Mouse (Mus musculus) myocyte (in vitro differentiated cells): ENCODE data around the gene Abhd14a. TPM values are rescaled to one million over a fixed set of nuclear protein-coding genes. Genes with fewer than 3 reads are reported as not detected.

Experiments used
- H3K27me3 ChIP-seq: one replicate; pipeline ENCODE4 v1.6.1; 2011; ENCODE audit not compliant: control insufficient read depth, insufficient read depth, insufficient read length
- H3K36me3 ChIP-seq: one replicate; pipeline ENCODE4 v1.6.1; 2011; ENCODE audit not compliant: control insufficient read depth, insufficient read depth
- H3K4me2 ChIP-seq: one replicate; pipeline ENCODE4 v1.6.1; 2011; ENCODE audit warnings: low read depth, control low read depth
- H3K4me3 ChIP-seq: one replicate; pipeline ENCODE4 v1.5.1; 2011; ENCODE audit warnings: mild to moderate bottlenecking, control low read depth, moderate library complexity
- H3K79me2 ChIP-seq: one replicate; pipeline ENCODE4 v1.6.1; 2011; ENCODE audit not compliant: control insufficient read depth, insufficient read depth
- H3ac ChIP-seq: one replicate; pipeline ENCODE4 v1.6.1; 2011; ENCODE audit not compliant: control insufficient read depth, insufficient read length
- CEBPB ChIP-seq: IDR thresholded peaks from 2 replicates; pipeline ENCODE4 v1.6.1; 2011; ENCODE audit warnings: mild to moderate bottlenecking, moderate library complexity; ENCODE audit not compliant: poor library complexity, insufficient read depth, severe bottlenecking
- E2F4 ChIP-seq: IDR thresholded peaks from one replicate; pipeline ENCODE4 v1.6.1; 2011; ENCODE audit warnings: mild to moderate bottlenecking, control low read depth, moderate library complexity; ENCODE audit not compliant: insufficient read depth
- MAX ChIP-seq: IDR thresholded peaks from one replicate; pipeline ENCODE4 v1.6.1; 2011; ENCODE audit warnings: low read depth, mild to moderate bottlenecking, control low read depth
- MYOD1 ChIP-seq, 3 experiments: IDR thresholded peaks; one replicate each; pipeline ENCODE4 v1.6.1; 2011; ENCODE audit warnings: control low read depth in 2 of 3, low read depth in 2 of 3, mild to moderate bottlenecking in 2 of 3, moderate library complexity in 1 of 3; ENCODE audit not compliant: insufficient read length in 2 of 3, control insufficient read depth in 1 of 3
- MYOG ChIP-seq, 3 experiments: IDR thresholded peaks; one replicate each; pipeline ENCODE4 v1.6.1; 2011; ENCODE audit warnings: control low read depth in 2 of 3, low read depth in 2 of 3, mild to moderate bottlenecking in 2 of 3; ENCODE audit not compliant: insufficient read length in 2 of 3, control insufficient read depth in 1 of 3, insufficient read depth in 1 of 3
- POLR2A ChIP-seq: IDR thresholded peaks from one replicate; pipeline ENCODE4 v1.6.1; 2011; ENCODE audit warnings: low read depth, mild to moderate bottlenecking, control low read depth, moderate library complexity; ENCODE audit not compliant: insufficient read length
- POLR2AphosphoS2 ChIP-seq: IDR thresholded peaks from one replicate; pipeline ENCODE4 v1.6.1; 2011; ENCODE audit warnings: low read depth, control low read depth; ENCODE audit not compliant: insufficient read length
- REST ChIP-seq: IDR thresholded peaks from one replicate; pipeline ENCODE4 v1.6.1; 2011; ENCODE audit warnings: mild to moderate bottlenecking, control low read depth, moderate library complexity; ENCODE audit not compliant: insufficient read depth, insufficient read length
- SRF ChIP-seq: IDR thresholded peaks from one replicate; pipeline ENCODE4 v1.6.1; 2011; ENCODE audit warnings: low read depth; ENCODE audit not compliant: control insufficient read depth, insufficient read length
- TCF12 ChIP-seq: IDR thresholded peaks from one replicate; pipeline ENCODE4 v1.6.1; 2011; ENCODE audit warnings: mild to moderate bottlenecking, control low read depth; ENCODE audit not compliant: poor library complexity, insufficient read depth, severe bottlenecking
- TCF3 ChIP-seq: IDR thresholded peaks from one replicate; pipeline ENCODE4 v1.6.1; 2011; ENCODE audit warnings: low read depth, control low read depth; ENCODE audit not compliant: insufficient read length
- USF1 ChIP-seq: IDR thresholded peaks from one replicate; pipeline ENCODE4 v1.6.1; 2011; ENCODE audit warnings: low read depth, mild to moderate bottlenecking, control low read depth, moderate library complexity
- polyA plus RNA-seq: library from polyadenylated mRNA; unstranded; fragments of >200 nt; fragmentation: generic; extraction: Trizol; gene quantifications from one replicate; pipeline ENCODE4 v1.2.1, GENCODE M21; 2012; ENCODE audit warnings: missing spikeins

Gene Abhd14a
- polyA plus RNA-seq, 1 experiment = 19.2 TPM

- no peak for TF ChIP-seq SRF
- no peak for TF ChIP-seq USF1
- TF ChIP-seq POLR2AphosphoS2 = no peak
Measured at GRCm38 (mm10) chr9:106393548-106393947, 53.9 kb downstream of the Abhd14a start.

GRCm38 (mm10) chr9:106392828-106393527 is 54.5 kb downstream of the Abhd14a start:
- no peak overlapping the region for H3K4me2 ChIP-seq
- H3ac ChIP-seq = no peak overlapping the region
- H3K36me3 ChIP-seq = no peaks in the 10 kb centered on the region
- TF ChIP-seq POLR2AphosphoS2 (no peak), TCF12 (no peak), CEBPB (no peak), MAX (no peak), TCF3 (no peak), REST (no peak), USF1 (no peak), POLR2A (no peak), MYOD1 (IDR thresholded peaks at IDR 0.05; ENCODE audit: control insufficient read depth in 1 of 3, insufficient read length in 2 of 3, low read depth in 2 of 3) (no peak), SRF (no peak), E2F4 (no peak), MYOG (IDR thresholded peaks at IDR 0.05; ENCODE audit: control insufficient read depth in 1 of 3, insufficient read depth in 1 of 3, insufficient read length in 2 of 3, low read depth in 2 of 3) (no peak)
- H3K27me3 ChIP-seq = no peaks in the 10 kb centered on the region
- no peak overlapping the region for H3K4me3 ChIP-seq
- no peaks in the 10 kb centered on the region for H3K79me2 ChIP-seq

More at GRCm38 (mm10) chr9:106393548-106393947, 53.9 kb downstream of the Abhd14a start:
- no peaks in the 10 kb centered on the region for H3K36me3 ChIP-seq
- no peaks in the 10 kb centered on the region for H3K27me3 ChIP-seq
- no peak overlapping the region for H3K4me2 ChIP-seq
- H3ac ChIP-seq = no peak overlapping the region
- H3K4me3 ChIP-seq = no peak overlapping the region
- H3K79me2 ChIP-seq = no peaks in the 10 kb centered on the region

Other genes with a start within 250 kb of the Abhd14a start
- 20.2 TPM for gene Ppm1m, start 247.9 kb downstream of the Abhd14a start, polyA plus RNA-seq
- gene Twf2, start 244.6 kb downstream of the Abhd14a start, polyA plus RNA-seq = 103 TPM
- gene Tlr9, start 225.1 kb downstream of the Abhd14a start, polyA plus RNA-seq = not detected
- 98.1 TPM for gene Alas1, start 199.0 kb downstream of the Abhd14a start, polyA plus RNA-seq
- gene Poc1a, start 166.6 kb downstream of the Abhd14a start, polyA plus RNA-seq = 7.6 TPM
- 8.9 TPM for gene Dusp7, start 79.0 kb downstream of the Abhd14a start, polyA plus RNA-seq
- gene Rpl29, start 18.2 kb downstream of the Abhd14a start, polyA plus RNA-seq = 45.1 TPM
- 18.1 TPM for gene Acy1, start 9.4 kb downstream of the Abhd14a start, polyA plus RNA-seq
- gene Abhd14b, start 219 bp downstream of the Abhd14a start, polyA plus RNA-seq = 4.2 TPM
- 274 TPM for gene Pcbp4, start 5.6 kb upstream of the Abhd14a start, polyA plus RNA-seq
- 0.46 TPM for gene Gpr62, start 18.3 kb upstream of the Abhd14a start, polyA plus RNA-seq
- gene Rrp9, start 28.3 kb upstream of the Abhd14a start, polyA plus RNA-seq = 69.4 TPM
- 66.1 TPM for gene Parp3, start 29.3 kb upstream of the Abhd14a start, polyA plus RNA-seq
- gene Iqcf1, start 52.3 kb upstream of the Abhd14a start, polyA plus RNA-seq = not detected
- gene Iqcf5, start 66.9 kb upstream of the Abhd14a start, polyA plus RNA-seq = 0.12 TPM
- not detected for gene Iqcf3, start 114.0 kb upstream of the Abhd14a start, polyA plus RNA-seq
- gene Iqcf4, start 123.3 kb upstream of the Abhd14a start, polyA plus RNA-seq = not detected
- not detected for gene Iqcf6, start 178.9 kb upstream of the Abhd14a start, polyA plus RNA-seq
- not detected for gene Grm2, start 208.4 kb upstream of the Abhd14a start, polyA plus RNA-seq
- 111 TPM for gene Tex264, start 238.2 kb upstream of the Abhd14a start, polyA plus RNA-seq